Mouse (Mus musculus) effector memory CD4-positive, alpha-beta T cell, adult 5 months (primary cell): Measurements from ENCODE around the gene Tbc1d14. TPM values are rescaled to one million over a fixed set of nuclear protein-coding genes. Genes with fewer than 3 reads are reported as not detected.

Experiments used
- polyA plus RNA-seq: library from polyadenylated mRNA; unstranded; fragments of 100-300 nt; shearing (Covaris generic); gene quantifications from one replicate; pipeline ENCODE4 v1.2.1, GENCODE M21; 2017

Tbc1d14 gene
- 51.3 TPM for polyA plus RNA-seq

DNA sequence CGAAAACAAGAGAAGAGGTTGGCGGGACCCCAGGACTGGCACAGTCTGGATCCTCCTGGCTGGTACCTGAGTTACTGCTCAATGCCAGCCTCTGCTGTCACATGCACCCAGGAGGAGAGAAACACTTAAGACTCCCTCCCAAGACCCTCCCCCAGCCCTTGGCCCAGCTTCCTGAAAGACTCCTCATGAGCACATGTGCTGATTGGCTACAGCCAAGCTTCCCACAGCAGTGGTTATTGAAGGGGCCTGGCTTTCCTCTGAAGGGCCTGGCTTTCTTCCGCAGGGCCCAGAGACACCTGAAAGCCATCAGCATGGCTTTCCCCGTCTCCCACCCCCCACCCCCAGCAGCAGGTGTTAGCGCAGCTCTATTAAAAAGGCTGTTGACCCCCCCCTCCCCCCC, at the start of gene Tbc1d14:
TSS of gene Tbc1d14 (minus strand) at position 101 of the 400 bp plus-strand sequence.

DNA sequence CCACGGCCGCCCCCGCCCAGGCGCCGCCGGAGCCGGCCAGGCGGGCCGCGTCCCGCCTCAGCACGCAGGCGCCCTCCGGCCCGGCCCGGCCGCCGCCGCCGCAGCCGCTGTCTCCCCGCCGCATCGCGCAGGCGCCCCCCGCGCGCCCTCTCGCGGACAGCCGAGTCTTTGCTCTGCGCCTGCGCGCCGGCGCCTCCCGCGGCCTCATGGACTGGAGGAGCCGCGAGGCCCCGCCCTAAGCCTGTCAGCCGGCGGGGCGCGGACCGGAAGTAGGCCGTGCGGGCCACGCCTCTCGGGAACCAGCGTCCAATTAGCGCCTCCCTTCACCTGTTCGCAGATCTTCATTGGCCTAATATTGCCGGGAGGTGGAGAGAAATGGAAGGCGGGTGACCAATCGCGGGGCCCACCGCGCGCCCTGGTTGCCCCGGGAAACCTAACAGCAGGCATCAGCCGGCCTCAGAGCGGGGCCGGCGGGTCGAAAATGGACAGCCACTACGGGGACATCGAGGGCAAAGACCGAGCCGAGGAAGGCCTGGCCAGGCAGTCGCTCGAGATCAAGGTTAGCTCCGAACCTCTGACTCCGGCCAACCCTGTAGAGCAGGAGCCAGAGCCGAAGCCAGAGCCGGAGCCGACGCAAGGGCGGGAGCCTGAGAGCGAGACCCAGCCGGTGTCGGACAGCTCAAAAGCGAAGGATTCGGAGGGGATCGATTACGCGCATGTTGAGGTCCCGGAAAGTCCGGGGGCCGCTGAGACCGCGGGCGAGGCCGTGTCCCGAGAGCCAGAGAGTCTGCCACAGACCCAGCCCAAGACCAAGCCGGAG, 108.7 kb downstream of the Tbc1d14 start, which contains the start of the genes Tada2b and Ccdc96:
TSS of gene Tada2b (minus strand) at position 115 of the 820 bp plus-strand sequence.
TSS of gene Ccdc96 (plus strand) at position 418 of the 820 bp plus-strand sequence.

DNA sequence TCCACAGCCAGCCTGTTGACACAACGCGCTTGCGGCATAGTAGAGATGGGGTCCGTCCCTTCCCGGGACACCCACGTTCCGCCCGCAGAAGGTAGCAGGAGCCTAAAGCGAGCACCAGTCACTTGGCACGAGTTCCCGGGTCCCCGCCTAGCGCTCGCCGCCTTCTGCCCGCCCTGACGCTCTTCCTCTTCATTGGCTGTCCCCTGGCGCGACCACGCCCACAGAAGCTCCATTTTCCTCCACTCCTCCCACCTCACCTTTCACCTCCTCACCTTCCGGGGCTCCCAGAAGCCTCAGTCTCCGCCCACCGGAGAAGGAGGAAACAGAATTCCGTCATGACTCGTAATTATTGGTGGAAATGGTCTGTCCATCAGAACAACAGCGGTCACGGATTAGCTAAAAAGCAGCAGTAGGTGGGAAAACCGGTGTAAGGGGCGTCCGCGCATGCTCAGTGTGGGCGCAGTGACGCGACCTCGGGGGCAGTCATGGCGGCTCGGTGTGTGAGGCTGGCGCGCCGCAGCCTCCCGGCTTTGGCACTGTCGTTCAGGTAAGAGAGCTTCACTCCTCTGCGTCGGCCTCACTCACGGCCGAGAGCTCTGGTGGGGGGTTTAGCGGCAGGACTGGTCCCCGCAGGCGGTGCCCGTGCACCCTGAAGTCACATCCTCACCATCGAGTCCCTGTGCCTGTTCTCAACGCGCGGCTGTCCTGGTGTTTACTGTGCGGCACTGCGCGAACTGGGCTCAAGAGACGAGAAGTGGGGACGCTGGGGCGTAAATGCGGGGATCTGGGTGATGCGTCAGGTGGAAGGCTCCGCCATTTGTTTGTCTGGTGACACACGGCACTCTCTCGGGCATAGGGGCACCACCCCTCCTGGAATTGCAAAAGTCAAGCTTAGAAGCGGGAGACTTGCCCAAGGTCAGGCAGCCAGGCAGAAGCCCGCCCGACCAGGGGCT, 128.1 kb downstream of the Tbc1d14 start, which contains the start of gene Grpel1:
TSS of gene Grpel1 (plus strand) at position 290 of the 953 bp plus-strand sequence.

Other genes starting within 250 kb of the Tbc1d14 start
- gene Sorcs2, start 195.1 kb downstream of the Tbc1d14 start, polyA plus RNA-seq = not detected
- gene Grpel1, start 128.3 kb downstream of the Tbc1d14 start, polyA plus RNA-seq = 26.8 TPM
- 20.6 TPM for gene Tada2b, start 109.0 kb downstream of the Tbc1d14 start, polyA plus RNA-seq
- 0.10 TPM for gene Ccdc96, start 108.7 kb downstream of the Tbc1d14 start, polyA plus RNA-seq
- gene D5Ertd579e, start 102.7 kb upstream of the Tbc1d14 start, polyA plus RNA-seq = 36.2 TPM
- 29.3 TPM for gene Bloc1s4, start 155.4 kb upstream of the Tbc1d14 start, polyA plus RNA-seq
- gene Mrfap1, start 203.5 kb upstream of the Tbc1d14 start, polyA plus RNA-seq = 256 TPM
- 10.5 TPM for gene Man2b2, start 237.4 kb upstream of the Tbc1d14 start, polyA plus RNA-seq